ENCODE assay signal across 13 mouse cellular contexts in the genomic region with DNA sequence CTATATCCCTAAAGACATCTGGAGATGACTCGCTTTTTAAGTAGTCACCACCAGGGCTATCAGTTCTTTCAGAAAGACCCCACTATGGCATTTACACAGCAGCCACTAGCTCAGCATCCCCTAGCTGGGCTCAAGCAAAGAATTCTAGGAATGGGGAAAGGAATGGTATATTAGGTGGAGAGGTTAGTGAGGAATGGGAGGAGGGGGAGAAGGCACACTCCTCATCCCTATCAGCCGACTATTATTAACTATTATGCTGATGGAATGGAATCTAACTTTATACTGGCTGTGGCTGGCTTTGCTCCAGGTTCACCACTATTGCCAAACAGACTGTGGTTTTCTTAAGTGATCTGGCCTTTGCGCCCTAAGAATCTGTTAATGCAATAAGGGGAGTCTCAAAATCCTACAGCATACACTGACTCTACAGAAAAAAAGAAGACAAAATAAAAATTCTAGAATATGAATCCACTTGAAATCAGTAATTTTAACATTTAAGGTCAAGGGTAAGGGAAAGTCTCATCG.
A peak's percentile ranks its signal among the peaks of the same experiment; 100 is the strongest.
DNase-seq lines count a peak whose midpoint lies in the region; ATAC-seq and TF ChIP-seq lines count a peak whose summit lies in the region.
"Had no signal": no experiment of that assay in that cellular context is flagged by ENCODE, and none has a peak within 500 bp of the region (broad histone marks: within the 10 kb centered on the region; RNA-seq: fewer than 3 reads in every experiment).

No protein-coding gene starts in this region.

- ATAC-seq in embryonic facial prominence, embryonic 14.5 days (ENCODE audit: low read depth), result no peak
- no peak for ATAC-seq in stomach, embryonic 16.5 days (ENCODE audit: insufficient read depth, low FRiP score)
- ATAC-seq in stomach, postnatal 0 days (ENCODE audit: low FRiP score, low TSS enrichment), result no peak
- ATAC-seq in lung, embryonic 14.5 days (ENCODE audit: insufficient read depth), result peak; percentile 83

- H3K27me3 ChIP-seq in embryonic facial prominence, embryonic 14.5 days (replicated peaks; ENCODE audit: control insufficient read depth, insufficient read depth, low read length), result no peaks in the 10 kb centered on the region
- no peaks in the 10 kb centered on the region for H3K27me3 ChIP-seq in embryonic facial prominence, embryonic 10.5 days (replicated peaks; ENCODE audit: low read depth, poor library complexity, severe bottlenecking)
- H3K27me3 ChIP-seq in stomach, embryonic 16.5 days (ENCODE audit: control insufficient read depth, insufficient read depth, low read length), result no peaks in the 10 kb centered on the region
- no peaks in the 10 kb centered on the region for H3K27me3 ChIP-seq in stomach, postnatal 0 days (ENCODE audit: control insufficient read depth, insufficient read depth, low read length)
- no peaks in the 10 kb centered on the region for H3K27me3 ChIP-seq in lung, embryonic 14.5 days (ENCODE audit: insufficient read depth, low read length)
- H3K27me3 ChIP-seq: limb, embryonic 15.5 days; midbrain, embryonic 12.5 days had no signal

- H3K4me3 ChIP-seq in embryonic facial prominence, embryonic 14.5 days (ENCODE audit: low read depth, low read length), result no peak overlapping the region
- H3K4me3 ChIP-seq in embryonic facial prominence, embryonic 10.5 days, result no peak overlapping the region
- H3K4me3 ChIP-seq in stomach, embryonic 16.5 days (replicated peaks; ENCODE audit: low read length), result no peak overlapping the region
- no peak overlapping the region for H3K4me3 ChIP-seq in stomach, postnatal 0 days (ENCODE audit: low read depth, low read length)
- H3K4me3 ChIP-seq in lung, embryonic 14.5 days (ENCODE audit: low read depth, low read length), result no peak overlapping the region
- H3K4me3 ChIP-seq: limb, embryonic 15.5 days; midbrain, embryonic 12.5 days had no signal

- no peak for TF ChIP-seq CTCF in stomach, postnatal 0 days (IDR thresholded peaks at IDR 0.05; ENCODE audit: low read depth)
- TF ChIP-seq CTCF in lung, embryonic 14.5 days (IDR thresholded peaks at IDR 0.05; ENCODE audit: low read depth), result no peak

- no peaks in the 10 kb centered on the region for H3K9me3 ChIP-seq in embryonic facial prominence, embryonic 14.5 days (ENCODE audit: control insufficient read depth, low read length)
- no peaks in the 10 kb centered on the region for H3K9me3 ChIP-seq in embryonic facial prominence, embryonic 10.5 days
- no peaks in the 10 kb centered on the region for H3K9me3 ChIP-seq in stomach, embryonic 16.5 days (replicated peaks; ENCODE audit: control insufficient read depth, low read length)
- no peaks in the 10 kb centered on the region for H3K9me3 ChIP-seq in stomach, postnatal 0 days (ENCODE audit: control insufficient read depth, low read length)
- H3K9me3 ChIP-seq in lung, embryonic 14.5 days (ENCODE audit: low read depth, low read length), result no peaks in the 10 kb centered on the region
- H3K9me3 ChIP-seq: limb, embryonic 15.5 days; midbrain, embryonic 12.5 days had no signal

- 65% methylated on average over 4 of the region's 4 CpGs for WGBS in embryonic facial prominence, embryonic 14.5 days
- WGBS in embryonic facial prominence, embryonic 10.5 days, result 85% methylated on average over 4 of the region's 4 CpGs
- WGBS in stomach, embryonic 16.5 days, result 57% methylated on average over 4 of the region's 4 CpGs
- WGBS in stomach, postnatal 0 days, result 71% methylated on average over 4 of the region's 4 CpGs
- 47% methylated on average over 4 of the region's 4 CpGs for WGBS in lung, embryonic 14.5 days

- TF ChIP-seq EP300 in stomach, postnatal 0 days (optimal IDR thresholded peaks at IDR 0.05), result no peak

- 0 out of 2 replicates have a peak, but pooled peaks cover 3% of the 10 kb centered on the region for H3K4me1 ChIP-seq in embryonic facial prominence, embryonic 14.5 days (ENCODE audit: control insufficient read depth, insufficient read depth, low read length)
- 0 out of 2 replicates have a peak, but pooled peaks cover 5% of the 10 kb centered on the region for H3K4me1 ChIP-seq in embryonic facial prominence, embryonic 10.5 days
- peaks cover 7% of the 10 kb centered on the region for H3K4me1 ChIP-seq in stomach, embryonic 16.5 days (ENCODE audit: control insufficient read depth, insufficient read depth, low read length)
- H3K4me1 ChIP-seq in stomach, postnatal 0 days (replicated peaks; ENCODE audit: control insufficient read depth, insufficient read depth), result no peaks in the 10 kb centered on the region
- H3K4me1 ChIP-seq in lung, embryonic 14.5 days (ENCODE audit: insufficient read depth), result peaks cover 6% of the 10 kb centered on the region; the same call in 1 of the 2 replicates
- H3K4me1 ChIP-seq: midbrain, embryonic 12.5 days had no signal

- no peak overlapping the region for H3K9ac ChIP-seq in embryonic facial prominence, embryonic 14.5 days (ENCODE audit: low read depth, low read length)
- no peak overlapping the region for H3K9ac ChIP-seq in stomach, embryonic 16.5 days (ENCODE audit: low read length)
- H3K9ac ChIP-seq in stomach, postnatal 0 days (ENCODE audit: low read length), result no peak overlapping the region
- no peak overlapping the region for H3K9ac ChIP-seq in lung, embryonic 14.5 days
- H3K9ac ChIP-seq: hindbrain, embryonic 14.5 days; limb, embryonic 15.5 days; midbrain, embryonic 12.5 days had no signal

- no peaks in the 10 kb centered on the region for H3K36me3 ChIP-seq in embryonic facial prominence, embryonic 14.5 days (ENCODE audit: control insufficient read depth, insufficient read depth, low read length)
- H3K36me3 ChIP-seq in embryonic facial prominence, embryonic 10.5 days (replicated peaks), result no peaks in the 10 kb centered on the region
- H3K36me3 ChIP-seq in stomach, embryonic 16.5 days (ENCODE audit: control insufficient read depth, insufficient read depth, low read length), result no peaks in the 10 kb centered on the region
- no peaks in the 10 kb centered on the region for H3K36me3 ChIP-seq in stomach, postnatal 0 days (ENCODE audit: control insufficient read depth, insufficient read depth, low read length)
- no peaks in the 10 kb centered on the region for H3K36me3 ChIP-seq in lung, embryonic 14.5 days (ENCODE audit: insufficient read depth)
- H3K36me3 ChIP-seq: limb, embryonic 15.5 days; midbrain, embryonic 12.5 days had no signal

- no peak overlapping the region for H3K27ac ChIP-seq in embryonic facial prominence, embryonic 14.5 days (replicated peaks; ENCODE audit: low read depth, low read length)
- H3K27ac ChIP-seq in embryonic facial prominence, embryonic 10.5 days (replicated peaks), result no peak overlapping the region
- no peak overlapping the region for H3K27ac ChIP-seq in stomach, embryonic 16.5 days (ENCODE audit: low read length)
- no peak overlapping the region for H3K27ac ChIP-seq in stomach, postnatal 0 days (replicated peaks)
- H3K27ac ChIP-seq in lung, embryonic 14.5 days (ENCODE audit: low read depth), result peak overlapping the region; percentile 22
- H3K27ac ChIP-seq: hindbrain, embryonic 14.5 days; limb, embryonic 15.5 days; midbrain, embryonic 12.5 days had no signal

- H3K4me2 ChIP-seq in embryonic facial prominence, embryonic 14.5 days (ENCODE audit: low read depth, low read length), result no peak overlapping the region
- H3K4me2 ChIP-seq in stomach, embryonic 16.5 days (ENCODE audit: low read depth, low read length), result peak overlapping the region; percentile 15; the same call in 1 of the 2 replicates
- no peak overlapping the region for H3K4me2 ChIP-seq in stomach, postnatal 0 days (replicated peaks; ENCODE audit: low read depth)
- peak overlapping the region; percentile 44; the same call in 1 of the 2 replicates for H3K4me2 ChIP-seq in lung, embryonic 14.5 days
- H3K4me2 ChIP-seq: hindbrain, embryonic 14.5 days; limb, embryonic 15.5 days; midbrain, embryonic 12.5 days had no signal

- DNase-seq in embryonic facial prominence, embryonic 14.5 days (ENCODE audit: low spot score), result peak; percentile 12
- no peak for DNase-seq in embryonic facial prominence, embryonic 10.5 days (ENCODE audit: low spot score)
- no peak for DNase-seq in stomach, postnatal 0 days (ENCODE audit: low spot score)
- peak; percentile 64 for DNase-seq in lung, embryonic 14.5 days
- DNase-seq in right cerebral cortex, adult 2 months (ENCODE audit: low spot score in 2 of 2), result no peak
- no peak for DNase-seq in gastrocnemius, postnatal 25 days
- no peak for DNase-seq in thymus, postnatal 36 days
- DNase-seq: B cell, adult 2 months; cerebellum, adult 9-10 months had no signal

Comparison
In these comparisons a context has a peak if more than half of its experiments do, and no peak if none do; other contexts are left out.
1. DNase-seq: peak in embryonic facial prominence, embryonic 14.5 days (single experiment) and lung, embryonic 14.5 days (single experiment); none in embryonic facial prominence, embryonic 10.5 days (single experiment), stomach, postnatal 0 days (single experiment), right cerebral cortex, adult 2 months (0 of 2), gastrocnemius, postnatal 25 days (single experiment) and thymus, postnatal 36 days (0 of 2).
2. H3K4me2 ChIP-seq: peak in stomach, embryonic 16.5 days (single experiment) and lung, embryonic 14.5 days (single experiment); none in embryonic facial prominence, embryonic 14.5 days (single experiment) and stomach, postnatal 0 days (single experiment).